Mouse (Mus musculus): ENCODE measurements around the gene Mpeg1. TPM values are rescaled to one million over a fixed set of nuclear protein-coding genes. Genes with fewer than 3 reads are reported as not detected.
A peak's percentile ranks its signal among the peaks of the same experiment; 100 is the strongest.

Mpeg1 gene
- polyA plus RNA-seq (2015; fragmentation: Nextera tagmentation; extraction: Ambion mirVana) = 2.2 and 2.7 TPM in 2 replicates

DNA sequence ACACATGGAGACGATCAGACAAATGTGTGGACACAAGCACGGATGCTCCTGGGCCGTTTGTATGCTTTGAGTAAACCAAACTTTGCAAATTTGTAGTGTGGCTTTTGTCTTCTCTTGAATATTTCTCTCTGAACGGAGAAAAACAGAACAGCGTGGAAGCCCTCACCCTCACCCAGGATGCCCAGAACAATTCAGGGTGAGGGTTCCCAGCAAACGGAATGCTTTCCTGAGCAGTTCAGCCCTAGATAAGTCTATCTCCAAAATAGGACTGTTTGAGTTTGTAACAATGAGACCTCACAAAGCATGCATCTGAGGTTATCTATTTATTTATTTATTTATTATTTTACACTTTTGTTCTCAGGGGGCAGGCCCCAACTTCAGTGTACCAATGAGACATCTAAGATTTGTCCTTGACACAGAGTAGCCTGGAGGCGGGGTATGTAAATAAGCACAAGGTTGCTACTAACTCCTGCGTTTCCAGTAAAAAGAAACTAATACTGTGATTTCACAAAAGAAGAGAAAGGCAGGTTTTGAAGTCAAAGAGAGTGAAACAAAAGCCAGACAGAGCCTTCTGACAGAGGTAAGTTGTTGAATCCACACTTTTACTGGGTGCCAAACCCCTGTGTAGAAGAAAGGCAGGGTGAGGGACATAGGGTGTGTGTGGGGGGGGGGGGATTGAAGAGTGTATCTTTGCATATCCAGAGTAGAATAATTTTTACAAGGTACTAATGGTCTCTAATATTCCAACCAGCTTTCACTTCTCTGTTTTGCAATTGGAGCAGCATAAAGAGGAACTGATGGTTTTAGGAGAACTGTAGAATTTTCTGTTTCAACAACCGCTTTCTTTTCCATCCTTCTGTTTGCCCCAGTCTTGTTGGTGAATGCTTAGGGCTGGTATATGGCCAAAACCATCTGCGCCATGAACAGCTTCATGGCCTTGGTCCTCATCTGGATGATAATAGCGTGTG is at the start of gene Mpeg1:
Mpeg1 (plus strand) TSS at position 498 of the 968 bp plus-strand sequence.
- H3K9ac ChIP-seq (ENCODE audit: low read depth, low read length) = no peak within 1 kb of the TSS
- H3K9me3 ChIP-seq (ENCODE audit: control insufficient read depth) = no peaks in the 10 kb centered on the region
- H3K4me3 ChIP-seq (ENCODE audit: low read depth, low read length) = no peak within 1 kb of the TSS
- no peak within 1 kb of the TSS for H3K4me2 ChIP-seq (replicated peaks; ENCODE audit: low read depth)
- no peaks in the 10 kb centered on the region for H3K27me3 ChIP-seq (replicated peaks; ENCODE audit: control insufficient read depth, insufficient read depth, low read length)
- no peak for ATAC-seq
- WGBS = 71% methylated on average over 11 of the region's 11 CpGs
- H3K4me1 ChIP-seq (replicated peaks; ENCODE audit: control insufficient read depth, insufficient read depth, low read length) = no peaks in the 10 kb centered on the region
- no peak within 1 kb of the TSS for H3K27ac ChIP-seq (ENCODE audit: low read depth, low read length)
- H3K36me3 ChIP-seq (ENCODE audit: control insufficient read depth, insufficient read depth) = no peaks in the 10 kb centered on the region
- no peak for TF ChIP-seq CTCF (IDR thresholded peaks at IDR 0.05; ENCODE audit: low read depth)

DNA sequence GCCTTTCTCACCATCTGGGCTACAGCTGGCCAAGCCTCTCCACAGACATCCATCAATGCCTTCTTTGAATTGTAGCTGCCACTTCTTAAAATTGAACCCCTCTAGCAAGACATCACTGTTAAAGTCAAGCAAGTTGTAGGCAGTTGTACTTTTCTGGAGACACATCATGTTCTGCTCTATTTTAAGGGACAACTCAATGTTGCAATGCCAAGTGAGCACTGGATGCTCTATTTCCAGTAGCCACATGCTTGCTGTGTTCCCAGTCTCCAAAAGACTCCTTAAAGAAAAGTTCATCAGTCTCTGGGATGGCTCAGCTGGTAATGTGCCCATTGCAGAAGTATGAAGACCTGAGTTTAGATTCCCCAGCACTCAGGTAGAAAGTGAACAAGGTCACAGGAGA is 46.8 kb upstream of the Mpeg1 start:
- Histone ChIP-seq H3K4me2 (replicated peaks; ENCODE audit: low read depth) (no peak overlapping the region), H3K36me3 (ENCODE audit: control insufficient read depth, insufficient read depth) (no peaks in the 10 kb centered on the region), H3K27me3 (replicated peaks; ENCODE audit: control insufficient read depth, insufficient read depth, low read length) (no peaks in the 10 kb centered on the region), H3K9ac (ENCODE audit: low read depth, low read length) (no peak overlapping the region), H3K9me3 (ENCODE audit: control insufficient read depth) (no peaks in the 10 kb centered on the region), H3K27ac (ENCODE audit: low read depth, low read length) (no peak overlapping the region), H3K4me3 (ENCODE audit: low read depth, low read length) (no peak overlapping the region), H3K4me1 (replicated peaks; ENCODE audit: control insufficient read depth, insufficient read depth, low read length) (no peaks in the 10 kb centered on the region)
- ATAC-seq = no peak
- TF ChIP-seq CTCF (IDR thresholded peaks at IDR 0.05; ENCODE audit: low read depth) = no peak

DNA sequence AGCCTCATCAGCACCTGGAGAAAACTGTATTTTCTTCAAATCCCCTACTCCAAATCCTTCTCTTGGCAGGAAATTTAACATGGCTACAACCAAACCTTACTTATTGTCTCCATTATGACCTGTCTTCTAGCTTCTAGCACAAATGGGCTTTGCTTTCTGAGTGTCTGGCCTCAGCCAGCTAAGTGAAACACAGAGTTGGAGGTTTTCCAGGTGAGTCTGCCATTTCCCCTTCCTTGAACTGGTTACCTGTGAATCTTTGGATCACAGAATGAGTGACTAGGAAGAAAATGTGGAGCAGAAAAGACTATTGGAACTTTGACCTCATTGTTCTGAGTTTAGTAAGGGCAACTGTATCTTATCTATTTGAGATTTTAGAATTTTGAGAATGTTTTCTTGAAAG is 43.2 kb upstream of the Mpeg1 start, which contains the start of gene Olfr1441:
Olfr1441 (plus strand) TSS at position 73 of the 400 bp plus-strand sequence.
- H3K27ac ChIP-seq (ENCODE audit: low read depth, low read length) = no peak within 1 kb of the TSS
- no peaks in the 10 kb centered on the region for H3K9me3 ChIP-seq (ENCODE audit: control insufficient read depth)
- no peak for TF ChIP-seq CTCF (IDR thresholded peaks at IDR 0.05; ENCODE audit: low read depth)
- no peaks in the 10 kb centered on the region for H3K36me3 ChIP-seq (ENCODE audit: control insufficient read depth, insufficient read depth)
- no peak for ATAC-seq
- no peak within 1 kb of the TSS for H3K4me2 ChIP-seq (replicated peaks; ENCODE audit: low read depth)
- H3K4me3 ChIP-seq (ENCODE audit: low read depth, low read length) = no peak within 1 kb of the TSS
- no peak within 1 kb of the TSS for H3K9ac ChIP-seq (ENCODE audit: low read depth, low read length)
- no peaks in the 10 kb centered on the region for H3K27me3 ChIP-seq (replicated peaks; ENCODE audit: control insufficient read depth, insufficient read depth, low read length)
- no peaks in the 10 kb centered on the region for H3K4me1 ChIP-seq (replicated peaks; ENCODE audit: control insufficient read depth, insufficient read depth, low read length)

GRCm38 (mm10) chr19:12418312-12418711 is 42.3 kb upstream of the Mpeg1 start:
- no peaks in the 10 kb centered on the region for H3K36me3 ChIP-seq (ENCODE audit: control insufficient read depth, insufficient read depth)
- H3K4me2 ChIP-seq (replicated peaks; ENCODE audit: low read depth) = no peak overlapping the region
- H3K4me1 ChIP-seq (replicated peaks; ENCODE audit: control insufficient read depth, insufficient read depth, low read length) = no peaks in the 10 kb centered on the region
- no peak for ATAC-seq
- H3K27me3 ChIP-seq (replicated peaks; ENCODE audit: control insufficient read depth, insufficient read depth, low read length) = no peaks in the 10 kb centered on the region
- H3K27ac ChIP-seq (ENCODE audit: low read depth, low read length) = no peak overlapping the region
- H3K9me3 ChIP-seq (ENCODE audit: control insufficient read depth) = no peaks in the 10 kb centered on the region
- H3K9ac ChIP-seq (ENCODE audit: low read depth, low read length) = no peak overlapping the region
- WGBS = 36% methylated on average over 3 of the region's 3 CpGs
- TF ChIP-seq CTCF (IDR thresholded peaks at IDR 0.05; ENCODE audit: low read depth) = no peak
- H3K4me3 ChIP-seq (ENCODE audit: low read depth, low read length) = no peak overlapping the region

GRCm38 (mm10) chr19:12420555-12420954 is 40.0 kb upstream of the Mpeg1 start:
- WGBS = 76% methylated on average over 6 of the region's 6 CpGs
- no peak for ATAC-seq
- no peaks in the 10 kb centered on the region for H3K27me3 ChIP-seq (replicated peaks; ENCODE audit: control insufficient read depth, insufficient read depth, low read length)

DNA sequence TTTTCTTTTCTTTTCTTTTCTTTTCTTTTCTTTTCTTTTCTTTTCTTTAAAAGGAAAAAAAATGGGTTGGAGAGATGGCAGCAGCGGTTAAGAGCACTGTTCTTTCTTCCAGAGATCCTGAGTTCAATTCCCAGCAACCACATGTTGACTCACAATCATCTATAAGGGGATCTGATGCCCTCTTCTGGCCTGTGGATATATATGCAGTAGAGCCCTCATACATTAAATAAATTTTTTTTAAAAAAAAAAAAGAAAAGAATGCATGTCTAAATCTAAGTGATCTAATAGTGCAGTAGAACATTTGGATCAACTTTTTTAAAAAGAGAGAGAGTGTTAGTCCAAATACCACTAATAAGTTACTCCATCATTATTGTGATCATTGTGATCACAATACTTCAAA is 38.9 kb upstream of the Mpeg1 start:
- Histone ChIP-seq H3K4me1 (replicated peaks; ENCODE audit: control insufficient read depth, insufficient read depth, low read length) (no peaks in the 10 kb centered on the region), H3K4me2 (replicated peaks; ENCODE audit: low read depth) (no peak overlapping the region), H3K4me3 (ENCODE audit: low read depth, low read length) (no peak overlapping the region), H3K9ac (ENCODE audit: low read depth, low read length) (no peak overlapping the region), H3K9me3 (ENCODE audit: control insufficient read depth) (no peaks in the 10 kb centered on the region), H3K27ac (ENCODE audit: low read depth, low read length) (no peak overlapping the region), H3K36me3 (ENCODE audit: control insufficient read depth, insufficient read depth) (no peaks in the 10 kb centered on the region), H3K27me3 (replicated peaks; ENCODE audit: control insufficient read depth, insufficient read depth, low read length) (no peaks in the 10 kb centered on the region)
- WGBS = 93% methylated on average over 1 of the region's 1 CpGs
- TF ChIP-seq CTCF (IDR thresholded peaks at IDR 0.05; ENCODE audit: low read depth) = peak; percentile 11; the same call in 1 of the 2 replicates
- no peak for ATAC-seq

More at GRCm38 (mm10) chr19:12420555-12420954, 40.0 kb upstream of the Mpeg1 start:
- Histone ChIP-seq H3K4me2 (replicated peaks; ENCODE audit: low read depth) (no peak overlapping the region), H3K9me3 (ENCODE audit: control insufficient read depth) (no peaks in the 10 kb centered on the region), H3K27ac (ENCODE audit: low read depth, low read length) (no peak overlapping the region), H3K9ac (ENCODE audit: low read depth, low read length) (no peak overlapping the region), H3K4me1 (replicated peaks; ENCODE audit: control insufficient read depth, insufficient read depth, low read length) (no peaks in the 10 kb centered on the region), H3K4me3 (ENCODE audit: low read depth, low read length) (no peak overlapping the region), H3K36me3 (ENCODE audit: control insufficient read depth, insufficient read depth) (no peaks in the 10 kb centered on the region)
- TF ChIP-seq CTCF (IDR thresholded peaks at IDR 0.05; ENCODE audit: low read depth) = no peak

Data from intestine, postnatal 0 days (tissue).